Mouse (Mus musculus) stomach, embryonic 15.5 days (tissue): ENCODE results near the gene Cdcp2. TPM values are rescaled to one million over a fixed set of nuclear protein-coding genes. Genes with fewer than 3 reads are reported as not detected.
A peak's percentile ranks its signal among the peaks of the same experiment; 100 is the strongest.

Experiments
- ATAC-seq: fragments of 200-750 bp; cut with Nextera tagmentation; 2 replicates; pipeline ENCODE4 v1.8.0; 2017; ENCODE audit warnings: low read depth, moderate number of reproducible peaks, moderate TSS enrichment; ENCODE audit not compliant: insufficient read depth, low FRiP score
- H3K27ac ChIP-seq: fragments of 300-500 bp; sonication (generic); 2 replicates; pipeline ENCODE4 v1.5.1; 2015; ENCODE audit warnings: mild to moderate bottlenecking, inconsistent platforms
- H3K27me3 ChIP-seq: fragments of 300-500 bp; sonication (generic); replicated peaks from 2 replicates; pipeline ENCODE4 v1.6.1; 2015; ENCODE audit warnings: inconsistent platforms
- H3K36me3 ChIP-seq: fragments of 300-500 bp; sonication (generic); 2 replicates; pipeline ENCODE4 v1.6.1; 2015; ENCODE audit warnings: inconsistent platforms
- H3K4me1 ChIP-seq: fragments of 300-500 bp; sonication (generic); 2 replicates; pipeline ENCODE4 v1.6.1; 2015; ENCODE audit warnings: inconsistent platforms
- H3K4me2 ChIP-seq: fragments of 300-500 bp; sonication (generic); 2 replicates; pipeline ENCODE4 v1.6.1; 2015; ENCODE audit warnings: mild to moderate bottlenecking, inconsistent platforms
- H3K4me3 ChIP-seq: fragments of 300-500 bp; sonication (generic); replicated peaks from 2 replicates; pipeline ENCODE4 v1.5.1; 2015; ENCODE audit warnings: inconsistent platforms
- H3K9ac ChIP-seq: fragments of 300-500 bp; sonication (generic); 2 replicates; pipeline ENCODE4 v1.6.1; 2015; ENCODE audit warnings: inconsistent platforms
- H3K9me3 ChIP-seq: fragments of 300-500 bp; sonication (generic); 2 replicates; pipeline ENCODE4 v1.6.1; 2016; ENCODE audit warnings: inconsistent platforms
- WGBS: fragments of 180-500 bp; shearing (Covaris S2); methylation state at CpG from one replicate; pipeline ENCODE4 v1.1.7; 2015; 5-methylcytosine and 5-hydroxymethylcytosine counted together
- polyA plus RNA-seq: library from polyadenylated mRNA; unstranded; fragments of >200 nt; fragmentation: Nextera tagmentation; extraction: Ambion mirVana; gene quantifications from 2 replicates; pipeline ENCODE4 v1.2.1, GENCODE M21; 2015

The Cdcp2 gene
- polyA plus RNA-seq, 1 experiment from 2014 or later = not detected

DNA sequence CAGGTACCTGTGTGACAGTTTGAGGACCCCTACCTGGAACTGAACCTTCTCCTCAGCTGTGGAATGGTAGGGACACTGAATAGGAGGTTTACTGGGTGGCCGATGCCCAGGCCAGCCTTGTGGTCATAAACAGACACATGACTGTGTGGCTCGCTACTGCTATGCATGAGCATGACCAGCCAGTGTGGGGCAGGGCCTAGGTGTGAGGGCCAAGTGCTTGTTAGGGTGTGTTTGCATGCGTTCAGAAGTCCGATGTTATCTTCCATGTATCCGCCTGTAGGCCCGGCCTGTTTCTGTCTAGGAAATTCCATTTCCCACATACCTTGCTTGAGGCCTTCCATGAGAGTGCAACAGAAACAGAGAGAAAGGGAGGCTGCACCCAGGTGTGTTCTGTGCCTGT, 24.0 kb downstream of the Cdcp2 start:
- H3K36me3 ChIP-seq = no peaks in the 10 kb centered on the region
- no peak overlapping the region for H3K9ac ChIP-seq
- H3K27ac ChIP-seq = peak overlapping the region; percentile 1; the same call in 1 of the 2 replicates
- no peak for ATAC-seq
- no peaks in the 10 kb centered on the region for H3K9me3 ChIP-seq
- no peak overlapping the region for H3K4me3 ChIP-seq
- no peak overlapping the region for H3K4me2 ChIP-seq
- H3K4me1 ChIP-seq = 0 out of 2 replicates have a peak, but pooled peaks cover 5% of the 10 kb centered on the region
- WGBS = 79% methylated on average over 6 of the region's 6 CpGs
- H3K27me3 ChIP-seq = no peaks in the 10 kb centered on the region

DNA sequence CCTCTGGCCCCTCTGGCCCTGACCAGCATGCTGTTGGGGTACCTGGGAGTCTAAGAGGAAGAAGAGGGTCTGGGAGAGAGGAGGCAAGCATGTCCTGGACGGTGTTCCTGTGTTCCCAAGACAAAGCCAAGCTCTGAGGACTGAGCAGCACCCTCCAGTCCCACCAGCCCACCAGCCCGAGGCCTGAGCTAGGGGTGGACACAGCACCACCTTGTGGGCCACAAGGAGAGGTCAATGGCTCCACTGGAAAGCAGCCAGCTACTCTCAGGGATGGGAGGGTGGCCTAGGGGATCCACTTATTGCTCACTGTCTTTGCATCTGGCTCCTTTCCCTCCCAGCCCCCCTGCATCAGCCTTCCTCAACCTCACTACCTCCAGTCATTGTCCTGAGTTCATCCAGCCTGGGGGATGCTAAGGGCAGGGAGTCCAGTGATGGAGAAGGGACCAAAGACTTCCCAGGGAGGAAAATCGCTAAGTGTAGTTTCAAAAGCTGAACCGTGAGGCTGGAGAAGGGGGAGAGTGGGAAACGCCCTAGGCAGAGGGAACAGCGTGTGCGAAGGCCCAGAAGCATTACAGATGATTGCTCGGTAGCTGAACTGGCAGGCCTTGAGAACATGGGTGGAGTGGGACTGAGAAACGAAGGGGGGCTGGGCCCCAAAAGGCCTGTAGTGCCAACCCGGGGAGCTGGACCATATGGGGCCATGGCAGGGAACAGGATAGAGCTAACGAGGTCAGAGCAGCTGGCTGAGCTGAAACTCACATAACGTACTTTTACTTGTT, 24.7 kb downstream of the Cdcp2 start:
- Histone ChIP-seq H3K4me1 (0 out of 2 replicates have a peak, but pooled peaks cover 5% of the 10 kb centered on the region), H3K36me3 (no peaks in the 10 kb centered on the region), H3K9me3 (no peaks in the 10 kb centered on the region), H3K27me3 (no peaks in the 10 kb centered on the region), H3K4me2 (no peak overlapping the region), H3K27ac (peak overlapping the region; percentile 1; the same call in 1 of the 2 replicates), H3K4me3 (no peak overlapping the region), H3K9ac (no peak overlapping the region)
- WGBS = 65% methylated on average over 12 of the region's 12 CpGs
- 0 out of 2 replicates have a peak, but pooled peaks have one; percentile 7 for ATAC-seq

DNA sequence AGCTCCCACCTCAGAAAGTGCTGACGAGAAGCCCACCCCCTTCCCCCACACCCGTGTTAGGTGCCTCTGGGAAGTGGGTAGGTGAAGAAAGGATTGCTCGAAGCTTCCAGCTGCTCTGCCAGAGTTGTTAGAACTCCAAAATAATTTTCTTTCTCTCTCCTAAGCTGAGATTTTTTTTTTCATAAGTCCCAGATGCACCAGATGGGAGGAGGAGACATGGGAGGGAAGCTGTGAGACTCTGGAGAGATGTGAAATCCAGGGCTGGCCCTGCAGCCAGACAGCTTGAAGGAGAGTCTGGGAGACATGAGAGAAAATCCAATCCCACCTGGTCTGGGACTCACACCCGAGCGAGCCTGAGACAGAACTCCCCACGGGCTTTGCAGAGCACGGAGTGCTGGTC, 27.7 kb downstream of the Cdcp2 start:
- Histone ChIP-seq H3K9me3 (no peaks in the 10 kb centered on the region), H3K4me1 (peaks cover 12% of the 10 kb centered on the region; the same call in 1 of the 2 replicates), H3K36me3 (no peaks in the 10 kb centered on the region), H3K27me3 (no peaks in the 10 kb centered on the region), H3K4me2 (no peak overlapping the region), H3K4me3 (no peak overlapping the region), H3K9ac (no peak overlapping the region), H3K27ac (peak overlapping the region; percentile 1; the same call in 1 of the 2 replicates)
- 53% methylated on average over 7 of the region's 7 CpGs for WGBS
- ATAC-seq = no peak

DNA sequence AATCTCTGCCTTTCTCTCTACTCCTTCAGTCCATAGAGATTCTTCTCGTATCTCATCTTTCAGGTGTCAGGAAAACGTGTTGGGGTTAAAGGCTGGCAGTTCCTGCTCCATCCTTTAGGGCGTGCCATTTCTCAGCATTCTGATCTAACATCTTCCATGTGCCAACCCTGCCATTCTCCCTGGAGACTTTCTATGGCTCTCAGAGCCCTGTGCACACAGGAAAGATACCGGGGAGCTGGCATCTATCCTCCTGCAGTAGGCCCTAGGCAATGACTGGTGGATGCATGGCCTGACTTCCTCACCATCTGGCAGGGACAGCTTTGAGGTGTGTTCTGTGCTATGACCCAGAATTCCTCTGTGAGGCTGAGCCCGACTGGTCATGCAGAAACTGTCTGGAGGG, 28.4 kb downstream of the Cdcp2 start:
- Histone ChIP-seq H3K36me3 (no peaks in the 10 kb centered on the region), H3K9ac (no peak overlapping the region), H3K4me1 (peaks cover 12% of the 10 kb centered on the region; the same call in 1 of the 2 replicates), H3K4me3 (no peak overlapping the region), H3K9me3 (no peaks in the 10 kb centered on the region), H3K4me2 (no peak overlapping the region), H3K27me3 (no peaks in the 10 kb centered on the region), H3K27ac (no peak overlapping the region)
- no peak for ATAC-seq
- 67% methylated on average over 5 of the region's 5 CpGs for WGBS

DNA sequence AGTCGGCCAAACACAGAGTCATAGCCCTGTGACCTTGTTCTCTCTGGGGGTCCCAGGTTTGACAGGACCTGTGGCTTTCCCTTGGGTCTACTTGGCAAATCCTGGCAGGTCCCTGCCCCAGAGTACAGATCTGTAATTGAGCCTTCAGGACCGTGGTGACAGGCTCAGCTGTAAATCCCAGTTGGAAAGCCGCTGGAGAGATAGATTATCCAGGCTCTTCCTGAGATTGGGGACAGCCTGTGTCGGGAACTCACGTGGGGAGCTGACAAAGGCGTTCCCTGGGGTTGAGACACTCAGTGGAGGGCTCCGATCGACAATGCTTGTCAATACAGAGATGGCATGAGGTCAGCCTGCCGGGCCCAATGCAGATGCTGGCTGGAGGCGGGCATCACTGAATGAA, 29.7 kb downstream of the Cdcp2 start:
- Histone ChIP-seq H3K4me1 (peaks cover 19% of the 10 kb centered on the region; the same call in 1 of the 2 replicates), H3K36me3 (no peaks in the 10 kb centered on the region), H3K4me2 (no peak overlapping the region), H3K27me3 (no peaks in the 10 kb centered on the region), H3K9me3 (no peaks in the 10 kb centered on the region), H3K4me3 (no peak overlapping the region), H3K9ac (no peak overlapping the region), H3K27ac (no peak overlapping the region)
- ATAC-seq = no peak
- WGBS = 68% methylated on average over 10 of the region's 10 CpGs

DNA sequence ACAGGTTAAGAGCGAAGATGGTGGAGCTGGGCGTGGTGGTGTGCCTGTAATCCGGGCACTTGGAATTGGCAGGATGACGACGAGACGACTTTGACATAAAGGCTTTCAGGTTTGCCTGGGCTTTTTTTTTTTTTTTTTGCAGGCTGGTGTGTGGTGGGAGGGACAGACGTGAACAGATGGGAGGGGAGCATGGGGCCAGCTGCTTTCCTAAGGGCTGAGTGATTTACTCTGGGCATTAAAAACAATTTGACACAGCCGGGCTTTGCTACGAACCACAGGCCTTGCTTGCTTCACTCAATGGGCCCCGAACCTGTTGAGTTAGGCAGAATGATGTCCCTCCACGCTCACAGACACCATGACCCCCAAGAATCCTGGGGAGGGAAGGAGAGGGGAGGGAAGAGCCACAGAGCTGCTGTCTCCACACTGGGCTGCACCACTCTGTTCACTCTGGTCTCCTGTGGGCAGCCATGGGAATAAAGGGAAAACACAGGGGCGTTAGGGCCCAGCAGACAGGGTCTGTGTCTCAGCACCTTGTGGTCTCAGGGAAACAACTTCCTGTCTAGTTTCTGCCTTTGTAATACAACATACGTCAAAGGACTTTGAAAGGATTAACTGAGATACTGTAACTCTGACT, 30.3 kb downstream of the Cdcp2 start:
- no peaks in the 10 kb centered on the region for H3K27me3 ChIP-seq
- H3K9me3 ChIP-seq = no peaks in the 10 kb centered on the region
- peaks cover 19% of the 10 kb centered on the region; the same call in 1 of the 2 replicates for H3K4me1 ChIP-seq
- no peak for ATAC-seq
- no peak overlapping the region for H3K4me2 ChIP-seq
- 48% methylated on average over 13 of the region's 13 CpGs for WGBS
- H3K27ac ChIP-seq = peak overlapping the region; percentile 48; the same call in 1 of the 2 replicates
- no peak overlapping the region for H3K9ac ChIP-seq
- no peaks in the 10 kb centered on the region for H3K36me3 ChIP-seq
- no peak overlapping the region for H3K4me3 ChIP-seq

DNA sequence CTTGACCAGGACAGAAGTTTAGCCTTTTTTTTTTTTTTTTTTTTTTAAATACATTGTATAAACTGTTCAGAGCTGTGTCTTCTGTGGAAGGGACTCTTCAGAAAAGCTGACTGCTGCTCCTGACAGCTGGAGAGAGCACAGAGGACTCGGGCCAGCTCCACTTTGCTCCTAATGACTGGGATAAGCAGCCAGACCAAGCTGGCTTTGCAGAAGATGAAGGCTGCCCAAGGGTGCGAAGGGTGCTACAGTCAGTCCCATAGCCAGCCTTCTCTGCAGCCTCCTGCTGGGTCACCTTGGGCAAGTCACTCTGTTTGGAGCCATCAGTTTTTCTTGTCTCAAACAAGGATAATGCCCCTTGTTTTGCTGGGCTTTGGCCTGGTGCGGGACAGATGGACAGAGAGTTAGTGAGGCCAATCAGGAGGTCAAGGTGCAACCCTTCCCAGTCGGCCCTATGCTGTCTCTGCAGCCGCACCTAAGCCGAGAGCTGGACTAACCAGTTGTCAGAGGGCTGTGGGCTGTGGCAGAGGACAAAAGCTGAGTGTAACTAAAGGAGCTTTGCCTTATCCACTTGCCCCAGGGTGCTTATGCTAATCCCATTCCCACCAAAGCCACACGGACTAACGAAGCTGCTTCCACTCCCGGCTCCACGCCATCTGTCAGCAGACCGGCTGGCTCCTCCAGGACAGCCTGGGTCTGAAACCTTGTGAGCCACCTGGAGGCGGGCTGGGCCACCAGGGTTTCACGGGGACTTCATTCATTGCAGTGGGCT, 31.4 kb downstream of the Cdcp2 start:
- Histone ChIP-seq H3K9me3 (no peaks in the 10 kb centered on the region), H3K4me2 (no peak overlapping the region), H3K27me3 (no peaks in the 10 kb centered on the region), H3K4me1 (peaks cover 19% of the 10 kb centered on the region; the same call in 1 of the 2 replicates), H3K9ac (no peak overlapping the region), H3K27ac (peak overlapping the region; percentile 65), H3K36me3 (no peaks in the 10 kb centered on the region), H3K4me3 (no peak overlapping the region)
- no peak for ATAC-seq
- WGBS = 44% methylated on average over 13 of the region's 13 CpGs

DNA sequence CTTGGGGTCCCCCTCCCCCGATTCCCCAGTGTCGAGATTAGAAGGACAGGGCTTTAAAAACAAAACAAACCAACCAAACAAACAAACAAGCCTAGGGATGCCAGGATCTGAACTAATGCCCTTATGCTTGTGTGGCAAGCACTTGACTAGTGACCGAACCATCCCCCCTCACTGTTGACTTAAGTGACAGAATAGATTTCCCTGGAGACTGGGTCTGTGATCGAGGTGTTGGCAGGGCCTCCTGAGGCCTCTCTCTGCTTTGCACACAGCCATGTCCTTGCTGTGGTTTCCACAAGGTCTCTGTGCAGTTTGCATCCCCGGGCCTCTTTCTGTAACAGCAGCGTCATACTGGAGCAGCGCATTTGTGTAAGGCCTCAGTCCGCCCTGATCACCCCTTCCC, 32.7 kb downstream of the Cdcp2 start:
- Histone ChIP-seq H3K4me2 (no peak overlapping the region), H3K9ac (no peak overlapping the region), H3K36me3 (no peaks in the 10 kb centered on the region), H3K27me3 (no peaks in the 10 kb centered on the region), H3K4me3 (no peak overlapping the region), H3K4me1 (peaks cover 14% of the 10 kb centered on the region; the same call in 1 of the 2 replicates), H3K27ac (no peak overlapping the region), H3K9me3 (no peaks in the 10 kb centered on the region)
- WGBS = 75% methylated on average over 8 of the region's 8 CpGs
- ATAC-seq = no peak

DNA sequence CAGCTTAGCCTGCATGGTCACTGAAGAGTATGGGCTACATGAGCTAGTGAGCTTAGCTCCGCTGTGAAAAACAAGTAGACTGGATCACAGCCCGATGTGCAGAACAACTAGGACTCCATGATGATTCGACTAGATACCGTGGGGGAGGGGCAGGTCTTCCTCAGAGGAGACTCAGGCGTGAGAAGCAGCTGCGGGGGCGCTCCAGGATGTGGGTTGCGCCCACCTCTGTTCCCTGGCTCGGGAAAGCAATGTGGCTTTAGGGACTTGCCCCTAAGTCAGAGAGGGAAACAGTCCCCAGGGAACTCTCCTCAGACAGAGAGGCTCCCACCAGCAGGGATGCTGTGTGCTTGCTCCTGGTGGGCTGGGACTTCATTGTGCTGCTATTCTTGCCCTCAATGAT, 33.8 kb downstream of the Cdcp2 start:
- ATAC-seq = no peak
- Histone ChIP-seq H3K4me1 (peaks cover 14% of the 10 kb centered on the region; the same call in 1 of the 2 replicates), H3K4me3 (no peak overlapping the region), H3K9me3 (no peaks in the 10 kb centered on the region), H3K4me2 (no peak overlapping the region), H3K9ac (no peak overlapping the region), H3K27me3 (no peaks in the 10 kb centered on the region), H3K36me3 (no peaks in the 10 kb centered on the region), H3K27ac (no peak overlapping the region)
- 30% methylated on average over 9 of the region's 9 CpGs for WGBS

DNA sequence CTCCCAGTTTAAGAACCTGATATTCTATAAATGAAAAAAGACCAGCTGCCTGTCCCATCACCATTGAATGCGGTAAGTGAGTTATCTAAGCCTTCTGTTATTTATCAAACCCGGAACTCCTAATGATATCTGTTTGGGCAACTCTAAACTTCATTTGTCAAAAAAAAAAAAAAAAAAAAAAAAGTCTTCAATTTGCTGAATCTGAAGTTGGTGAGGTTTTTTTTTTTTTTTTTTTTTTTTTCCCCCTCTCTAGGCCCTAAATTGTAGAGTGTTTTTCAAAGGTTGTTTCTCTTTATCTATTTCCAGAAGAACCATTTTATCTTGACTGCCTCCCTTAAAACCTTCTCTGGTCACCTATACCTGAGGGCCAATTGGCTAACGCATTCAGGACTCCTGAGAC, 38.2 kb downstream of the Cdcp2 start:
- Histone ChIP-seq H3K9ac (no peak overlapping the region), H3K4me2 (no peak overlapping the region), H3K4me1 (peaks cover 12% of the 10 kb centered on the region; the same call in 1 of the 2 replicates), H3K27ac (no peak overlapping the region), H3K36me3 (0 out of 2 replicates have a peak, but pooled peaks cover 8% of the 10 kb centered on the region), H3K27me3 (no peaks in the 10 kb centered on the region), H3K9me3 (no peaks in the 10 kb centered on the region), H3K4me3 (no peak overlapping the region)
- ATAC-seq = no peak
- 68% methylated on average over 3 of the region's 3 CpGs for WGBS

DNA sequence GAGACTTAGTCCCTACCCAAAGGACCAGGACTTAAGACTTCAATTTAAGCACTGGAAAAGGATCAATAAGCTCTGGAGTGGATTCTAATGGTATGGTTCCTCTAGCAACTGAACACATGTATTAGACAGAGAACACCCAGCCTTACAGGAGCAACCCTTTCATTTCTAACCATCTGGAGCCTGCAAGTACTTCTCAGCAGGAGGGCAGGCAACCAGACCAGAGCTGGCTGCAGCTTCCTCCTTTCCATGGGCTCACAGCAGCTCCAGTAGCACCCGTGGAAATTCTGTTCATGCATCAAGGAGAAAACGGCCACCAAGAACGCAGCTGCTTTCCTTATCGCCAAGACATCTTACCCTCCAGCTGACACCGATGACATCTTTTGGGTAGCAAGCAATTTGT, 39.0 kb downstream of the Cdcp2 start:
- ATAC-seq = no peak
- H3K9ac ChIP-seq = no peak overlapping the region
- no peak overlapping the region for H3K4me2 ChIP-seq
- H3K27ac ChIP-seq = no peak overlapping the region
- H3K27me3 ChIP-seq = no peaks in the 10 kb centered on the region
- H3K4me1 ChIP-seq = peaks cover 12% of the 10 kb centered on the region
- H3K36me3 ChIP-seq = 0 out of 2 replicates have a peak, but pooled peaks cover 8% of the 10 kb centered on the region
- WGBS = 68% methylated on average over 5 of the region's 5 CpGs
- no peaks in the 10 kb centered on the region for H3K9me3 ChIP-seq
- H3K4me3 ChIP-seq = no peak overlapping the region
